Mouse (Mus musculus): ENCODE data around the gene Fgfr2.
A peak's percentile ranks its signal among the peaks of the same experiment; 100 is the strongest.

The Fgfr2 gene

DNA sequence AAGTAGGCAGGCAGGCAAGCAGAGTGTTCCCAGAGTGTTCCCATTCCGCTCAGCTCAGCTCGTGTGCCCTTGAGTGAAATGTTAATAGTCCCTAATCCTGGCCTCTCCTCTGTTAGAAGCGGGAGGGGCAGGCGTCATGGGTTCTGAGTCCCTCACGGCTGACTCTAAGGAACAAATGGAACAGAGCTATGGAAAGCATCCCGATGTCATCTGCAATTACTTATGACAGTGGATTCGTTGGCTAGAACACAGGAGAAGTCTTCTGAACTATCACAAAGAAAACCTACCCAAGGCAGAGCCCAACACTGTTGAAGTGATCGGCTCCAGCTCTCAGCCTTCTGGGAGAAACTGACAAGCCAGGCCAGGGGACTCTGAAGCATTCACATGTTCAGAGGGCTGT is 2819.7 kb downstream of the Fgfr2 start:
- no peak for DNase-seq (ENCODE audit: low read depth, low spot score)

DNA sequence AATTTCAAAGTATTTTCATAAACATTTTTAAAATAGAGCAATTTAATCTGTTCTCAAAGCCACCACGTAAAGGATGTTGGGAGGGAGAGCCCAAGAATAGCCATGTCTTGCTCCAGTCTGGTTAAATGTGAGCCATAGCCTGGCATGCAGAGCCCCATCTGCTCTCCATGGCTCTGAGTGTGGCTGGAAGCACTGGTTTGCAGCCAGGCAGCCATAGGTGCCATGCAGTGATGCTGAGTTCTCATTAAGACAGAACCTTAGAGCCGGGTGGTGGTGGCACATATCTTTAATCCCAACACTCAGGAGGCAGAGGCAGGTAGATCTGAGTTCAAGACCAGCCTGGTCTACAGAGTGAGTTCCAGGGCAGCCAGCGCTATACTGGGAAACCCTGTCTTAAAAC is 2822.5 kb downstream of the Fgfr2 start:
- no peak for DNase-seq (ENCODE audit: low read depth, low spot score)

DNA sequence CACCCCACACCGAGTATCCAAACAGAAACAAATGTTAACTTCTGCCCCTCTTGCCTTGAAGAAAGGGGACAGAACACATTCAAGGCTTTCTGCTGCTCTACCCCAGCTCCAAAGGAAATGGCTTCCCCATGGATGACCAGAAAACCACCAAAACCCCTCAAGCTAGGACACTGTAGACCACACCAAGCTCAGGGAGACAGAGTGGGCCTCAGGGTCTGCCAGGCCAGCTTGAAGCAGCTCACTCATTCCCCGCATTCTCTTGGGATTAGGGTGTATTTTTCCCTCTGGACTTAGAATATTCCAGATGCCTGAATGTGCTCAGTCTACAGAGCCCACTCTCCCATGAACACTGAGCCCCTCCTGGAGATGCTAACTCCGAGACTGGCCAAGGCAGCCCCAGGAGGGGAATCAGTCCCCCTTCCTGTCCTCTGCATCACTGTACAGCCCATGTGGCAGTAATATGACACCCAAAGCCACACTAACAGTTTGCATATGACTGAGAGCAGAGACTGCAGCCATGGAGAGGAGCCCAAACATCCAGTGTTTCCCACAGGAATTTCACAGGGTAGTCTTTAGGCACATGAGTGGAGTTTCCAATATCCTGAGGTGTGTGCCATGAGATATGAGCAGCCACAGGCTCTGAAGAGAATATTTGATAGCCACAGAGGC is 2824.1 kb downstream of the Fgfr2 start:
- peak; percentile 86 for DNase-seq (ENCODE audit: low read depth, low spot score)

DNA sequence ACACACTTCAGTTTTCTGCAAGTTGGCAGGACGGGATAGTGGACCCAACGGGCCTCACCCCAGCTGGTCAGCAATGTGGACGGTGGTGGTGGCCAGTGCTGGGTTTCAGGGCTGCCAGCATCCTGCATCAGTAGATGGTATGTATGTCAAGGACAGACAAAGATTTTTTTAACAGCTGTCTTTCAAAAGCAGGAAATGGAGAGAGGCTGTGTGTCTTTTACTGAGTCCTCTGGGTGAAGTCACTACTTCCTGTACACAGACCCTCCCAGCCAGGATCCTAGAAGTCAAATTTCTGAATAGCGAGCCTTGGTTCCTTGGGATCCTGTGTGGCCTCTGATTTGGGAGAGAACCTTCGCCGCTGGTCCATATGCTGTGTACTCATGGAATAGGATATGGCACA is 2832.0 kb downstream of the Fgfr2 start:
- DNase-seq (ENCODE audit: low read depth, low spot score) = no peak

DNA sequence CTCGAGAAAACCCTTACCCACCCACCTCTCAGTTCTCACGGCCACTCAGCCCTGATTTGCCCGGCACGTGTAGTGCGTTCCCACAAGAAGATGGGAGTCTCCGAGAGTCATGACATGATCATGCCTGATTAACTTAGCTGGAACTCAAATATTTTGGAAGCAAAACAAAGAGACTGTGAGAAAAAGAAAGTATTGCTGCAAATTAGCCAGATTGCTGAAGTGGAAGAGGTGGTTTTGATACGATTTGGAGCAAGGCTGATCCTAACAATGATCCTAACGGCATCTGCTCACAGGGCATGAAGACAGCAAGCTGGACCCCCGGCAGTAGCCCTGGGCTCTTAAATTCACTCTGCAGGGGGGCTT is 2833.7 kb downstream of the Fgfr2 start:
- no peak for DNase-seq (ENCODE audit: low read depth, low spot score)

DNA sequence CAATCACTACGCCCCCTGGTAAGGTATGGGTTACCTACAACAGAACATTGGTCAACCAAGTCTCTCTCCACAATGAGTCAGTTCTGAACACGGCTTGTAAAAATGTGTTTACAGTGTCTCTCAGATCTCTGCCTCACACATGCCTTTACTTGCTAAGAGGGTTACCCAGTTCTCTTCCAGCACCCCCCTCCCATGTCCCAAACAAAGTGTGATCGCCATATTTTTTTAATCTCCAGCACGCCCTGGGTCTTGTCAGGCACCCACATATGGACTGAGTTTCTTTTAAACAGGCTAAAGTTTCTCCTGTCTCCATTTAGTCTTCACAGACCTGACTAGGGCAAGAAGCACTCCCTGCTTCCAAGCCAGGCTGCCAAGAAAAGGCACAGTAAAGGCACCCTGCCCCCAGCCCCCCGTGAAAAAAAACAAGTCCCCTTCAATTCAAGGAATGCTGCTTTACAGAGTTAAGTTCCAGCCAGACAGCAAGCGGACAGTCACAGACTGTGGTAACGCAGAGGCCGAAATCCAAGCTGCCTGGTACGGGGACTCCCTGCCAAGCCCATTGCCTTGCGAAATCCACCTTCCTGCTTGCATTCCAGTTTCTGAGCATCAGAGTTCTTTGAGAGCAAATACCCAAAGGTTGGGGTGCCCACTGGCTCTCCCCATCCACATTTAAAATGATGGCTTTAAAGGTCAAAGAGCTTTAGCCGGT is 2834.3 kb downstream of the Fgfr2 start:
- DNase-seq (ENCODE audit: low read depth, low spot score) = peak; percentile 66

DNA sequence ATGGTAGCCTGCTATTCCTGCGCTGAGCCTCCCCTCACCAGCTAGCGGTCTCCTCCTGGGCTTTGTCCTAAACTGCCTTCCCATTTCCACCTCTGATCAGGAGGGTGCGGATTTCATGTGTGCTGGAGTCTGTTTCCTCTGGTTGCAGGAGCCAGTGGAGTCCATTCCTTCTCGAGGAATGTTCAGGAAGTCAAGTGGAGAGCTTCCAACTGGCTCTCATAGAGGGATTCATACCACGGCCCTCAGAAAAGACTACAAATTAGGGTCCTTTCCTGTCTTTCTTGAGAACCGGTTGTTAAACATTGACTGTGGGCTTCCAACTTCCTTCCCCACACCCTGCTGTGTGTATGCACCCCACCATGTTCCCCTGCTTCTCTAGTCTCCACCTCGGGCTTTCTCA is 2834.9 kb downstream of the Fgfr2 start:
- no peak for DNase-seq (ENCODE audit: low read depth, low spot score)

DNA sequence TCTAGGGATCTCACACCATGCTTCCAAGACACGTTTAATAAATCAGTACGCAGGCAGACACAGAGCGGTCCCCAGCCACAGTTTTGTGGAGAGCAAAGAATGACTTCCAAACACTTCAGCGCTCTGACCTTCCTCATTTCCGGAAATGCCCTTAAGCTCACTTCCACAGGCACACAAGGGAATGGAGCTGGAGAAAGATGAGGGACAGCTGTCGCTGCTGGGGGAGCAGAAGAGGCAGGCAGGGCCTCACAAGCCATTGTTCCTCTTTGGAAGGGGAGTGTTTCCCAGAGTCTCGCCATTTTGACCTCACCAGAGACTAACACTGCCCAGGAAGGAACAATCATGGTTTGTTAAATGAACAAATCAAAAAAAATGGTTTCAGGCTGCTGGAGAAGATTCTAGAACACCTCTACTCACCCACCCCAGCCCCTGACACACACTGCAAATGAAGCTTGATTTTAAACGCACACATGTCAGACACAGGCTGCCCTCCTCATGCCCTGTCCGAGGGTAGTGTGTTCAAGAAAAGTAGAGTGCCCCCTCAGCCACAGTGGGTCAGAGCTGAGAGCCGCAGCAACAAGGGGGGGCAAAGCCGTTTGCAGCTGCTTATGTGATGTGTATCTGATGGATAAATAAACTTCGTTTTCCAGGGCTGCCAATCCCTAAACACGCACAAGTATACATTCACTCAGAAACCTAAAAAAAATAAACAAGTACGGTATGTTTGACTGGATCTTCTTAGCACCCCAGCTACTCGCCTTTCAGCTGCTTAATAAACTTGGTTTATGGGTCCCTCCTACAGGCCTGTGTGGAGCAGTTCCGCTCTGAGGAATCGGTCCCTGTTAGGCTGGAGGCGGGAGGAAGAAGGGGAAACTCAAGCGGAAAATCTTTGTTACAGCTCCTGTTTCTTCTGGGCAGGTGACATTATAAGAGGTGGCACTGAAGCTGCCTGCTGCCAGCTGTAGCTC is 2844.1 kb downstream of the Fgfr2 start:
- no peak for DNase-seq (ENCODE audit: low read depth, low spot score)

DNA sequence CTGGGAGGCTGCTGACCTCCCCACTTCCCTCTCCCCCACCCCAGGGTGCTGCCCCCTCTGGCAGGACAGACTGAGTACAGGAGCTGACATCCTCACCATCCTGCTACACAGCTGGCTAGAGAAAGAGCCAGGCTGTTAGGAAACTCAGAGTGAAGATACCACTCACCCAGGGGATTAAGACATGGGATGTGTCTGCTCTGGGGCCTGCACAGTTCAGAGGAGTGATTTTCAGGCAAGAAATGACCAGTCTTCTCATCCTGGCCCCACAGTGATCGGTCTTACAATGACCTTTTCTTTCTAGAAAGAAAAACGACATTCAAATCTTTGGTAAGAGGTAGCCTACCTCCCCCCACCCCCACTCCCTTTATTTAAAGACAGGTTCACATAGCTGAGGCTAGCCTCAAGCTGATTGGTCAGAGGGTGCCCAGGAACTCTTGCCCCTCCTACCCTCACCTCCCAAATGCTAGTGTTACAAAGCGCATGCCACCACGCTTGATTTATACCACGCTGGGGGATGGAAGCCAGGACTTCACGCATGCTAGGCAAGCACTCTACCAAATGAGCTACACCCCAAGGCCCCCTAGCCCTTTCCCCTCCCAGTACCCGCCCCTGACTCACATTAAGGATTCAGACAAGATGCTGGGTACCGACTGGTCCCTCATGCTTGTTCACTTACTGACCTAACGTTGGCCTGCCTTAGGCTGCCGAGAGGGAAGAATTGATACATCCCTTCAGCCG is 2845.0 kb downstream of the Fgfr2 start:
- no peak for DNase-seq (ENCODE audit: low read depth, low spot score)

DNA sequence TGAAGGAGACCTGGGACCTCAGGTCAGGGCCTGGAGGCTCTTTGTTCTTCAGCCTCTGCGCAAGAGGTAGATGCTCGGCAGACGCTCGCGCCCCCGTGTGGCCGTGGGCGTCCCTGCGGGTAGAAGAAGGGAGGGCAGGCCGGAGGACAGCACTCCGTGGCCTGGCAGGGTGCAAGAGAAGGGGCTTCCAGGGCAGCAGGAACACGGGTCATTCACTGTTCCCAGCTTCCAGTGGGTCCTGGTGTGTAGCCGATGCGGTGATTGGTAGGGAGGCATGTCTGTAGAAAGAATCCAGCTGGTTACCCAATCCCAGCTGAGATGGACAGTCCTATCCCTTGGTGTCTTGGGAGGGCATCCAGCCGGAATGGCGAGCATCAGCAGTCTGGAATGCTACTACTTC is 2849.9 kb downstream of the Fgfr2 start:
- peak; percentile 55 for DNase-seq (ENCODE audit: low read depth, low spot score)

DNA sequence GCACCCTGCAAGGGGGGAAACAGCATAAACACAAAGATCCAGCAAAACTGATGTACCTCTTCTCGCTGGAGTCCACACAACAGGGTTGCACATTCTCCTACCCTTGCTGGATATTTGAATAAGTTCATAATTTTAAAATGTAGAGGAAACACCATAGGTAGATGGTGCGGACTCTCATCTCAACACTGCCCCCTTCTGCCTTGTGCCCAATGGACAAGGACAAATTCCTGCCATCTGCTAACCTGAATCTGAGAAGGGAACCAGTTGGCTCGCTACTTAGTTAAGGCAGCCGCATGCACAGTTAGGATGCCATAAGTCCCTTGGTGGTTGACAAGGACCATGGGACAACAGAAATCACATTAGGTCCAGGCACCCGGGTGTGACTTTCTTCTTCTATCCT is 2852.3 kb downstream of the Fgfr2 start:
- DNase-seq (ENCODE audit: low read depth, low spot score) = peak; percentile 42

DNA sequence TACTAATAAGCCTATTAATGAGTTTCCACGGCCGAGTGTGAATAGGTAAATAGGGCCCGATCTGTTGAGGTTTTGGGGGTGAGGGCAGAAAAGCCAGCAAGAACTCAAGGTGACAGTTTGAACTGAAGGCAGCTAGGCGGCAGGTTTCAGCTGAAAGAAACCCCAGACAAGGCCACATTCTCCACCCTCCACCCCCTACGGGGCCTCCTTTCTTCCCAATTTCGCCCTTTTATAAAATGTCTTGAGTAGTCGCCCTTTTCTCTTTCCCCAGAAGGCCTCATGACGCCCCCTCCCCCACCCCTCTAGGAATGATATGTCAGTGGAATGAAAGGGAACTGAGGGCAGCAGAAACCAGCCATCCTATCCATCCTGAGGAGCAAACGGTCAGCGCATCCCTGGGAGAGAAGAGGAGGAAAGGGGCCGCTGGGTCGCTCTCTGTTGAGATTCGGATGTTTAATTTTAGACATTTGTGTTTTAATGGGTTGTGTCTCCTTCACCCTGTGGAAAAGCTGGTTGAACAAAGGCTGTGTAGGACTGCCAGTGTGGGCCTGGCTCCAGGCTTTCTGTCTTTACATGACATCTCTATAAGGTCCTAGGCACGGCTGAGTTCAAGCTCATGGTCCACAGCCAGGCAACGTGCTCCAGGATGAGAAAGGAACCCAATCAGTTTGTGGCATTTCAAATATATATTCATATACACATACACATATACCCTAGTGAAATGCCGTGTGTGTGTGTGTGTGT is 2853.9 kb downstream of the Fgfr2 start:
- DNase-seq (ENCODE audit: low read depth, low spot score) = no peak

DNA sequence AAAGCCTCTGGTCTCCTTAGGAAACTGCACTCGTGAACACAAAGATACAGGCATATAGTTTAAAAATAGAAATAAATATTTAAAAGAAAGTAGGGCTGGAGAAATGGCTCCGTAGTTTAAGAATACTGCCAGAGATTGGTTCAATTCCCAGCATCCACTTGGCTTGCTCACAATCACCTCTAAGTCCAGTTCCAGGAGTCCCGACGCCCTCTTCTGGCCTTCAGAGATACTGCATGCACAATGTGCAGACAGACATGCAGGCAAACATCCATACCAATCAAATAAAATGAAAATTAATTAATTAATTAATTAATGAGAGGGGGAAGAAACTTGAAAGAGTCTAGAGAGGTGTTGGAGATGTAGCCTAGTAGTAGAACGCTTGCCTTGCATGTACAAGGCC is 2856.1 kb downstream of the Fgfr2 start:
- peak; percentile 67 for DNase-seq (ENCODE audit: low read depth, low spot score)

DNA sequence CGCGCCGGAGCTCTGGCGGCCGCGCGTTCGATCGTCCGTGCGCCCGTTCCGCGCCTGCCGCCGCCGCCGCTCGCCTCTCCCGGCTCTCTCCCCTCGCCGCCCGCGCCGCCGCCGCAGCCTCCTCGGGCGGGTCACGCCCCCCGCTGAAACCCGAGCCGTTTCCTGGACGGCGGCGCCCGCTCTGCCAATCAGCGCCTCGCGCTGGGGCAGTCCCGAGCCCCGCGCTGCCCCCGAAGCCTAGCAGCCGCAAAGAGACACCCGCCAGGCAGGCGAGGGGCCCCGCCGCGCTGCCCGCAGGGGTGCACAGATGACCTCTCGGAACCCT is 2857.0 kb downstream of the Fgfr2 start:
- peak; percentile 67 for DNase-seq (ENCODE audit: low read depth, low spot score)

DNA sequence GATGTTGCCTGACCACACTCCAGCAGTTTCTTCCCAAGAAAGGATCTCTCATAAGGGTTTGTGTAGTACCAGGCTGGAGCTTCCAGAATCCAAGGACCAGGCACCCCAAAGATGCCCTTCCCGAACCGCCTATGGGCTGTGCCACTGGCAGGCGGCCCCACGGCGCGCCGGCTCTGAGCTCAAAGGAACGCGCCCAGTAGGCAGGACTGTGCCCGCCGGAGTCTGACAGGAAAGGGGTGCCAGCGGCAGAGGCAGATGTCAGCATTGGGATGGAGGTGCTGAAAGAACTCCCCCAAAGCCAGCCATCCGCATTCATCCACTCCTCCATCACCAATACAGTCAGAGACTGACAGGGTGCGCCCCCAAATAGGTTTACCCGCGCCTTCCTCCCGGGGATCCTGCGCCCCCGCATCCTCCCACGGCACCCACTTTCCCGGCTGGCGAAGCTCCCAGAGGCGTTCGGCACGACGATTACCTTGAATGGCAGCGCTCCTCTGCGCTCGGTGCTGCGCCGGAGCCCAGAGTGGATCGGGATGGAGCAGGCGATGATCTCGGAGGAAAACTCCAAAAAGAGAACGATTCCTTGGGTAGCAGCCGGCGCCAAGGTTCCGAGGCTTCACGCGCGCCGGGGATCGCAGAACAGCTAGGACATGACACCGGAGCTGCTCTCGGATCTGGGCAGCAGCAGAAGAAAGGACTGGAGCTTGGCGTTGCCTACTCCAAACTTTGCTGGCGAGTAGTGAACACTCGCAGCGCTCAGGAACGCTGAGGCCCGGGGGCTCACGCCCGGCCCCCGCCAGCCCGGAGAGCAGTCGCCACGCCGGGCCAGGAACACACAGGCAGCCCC is 2857.6 kb downstream of the Fgfr2 start:
- peak; percentile 55 for DNase-seq (ENCODE audit: low read depth, low spot score)

DNA sequence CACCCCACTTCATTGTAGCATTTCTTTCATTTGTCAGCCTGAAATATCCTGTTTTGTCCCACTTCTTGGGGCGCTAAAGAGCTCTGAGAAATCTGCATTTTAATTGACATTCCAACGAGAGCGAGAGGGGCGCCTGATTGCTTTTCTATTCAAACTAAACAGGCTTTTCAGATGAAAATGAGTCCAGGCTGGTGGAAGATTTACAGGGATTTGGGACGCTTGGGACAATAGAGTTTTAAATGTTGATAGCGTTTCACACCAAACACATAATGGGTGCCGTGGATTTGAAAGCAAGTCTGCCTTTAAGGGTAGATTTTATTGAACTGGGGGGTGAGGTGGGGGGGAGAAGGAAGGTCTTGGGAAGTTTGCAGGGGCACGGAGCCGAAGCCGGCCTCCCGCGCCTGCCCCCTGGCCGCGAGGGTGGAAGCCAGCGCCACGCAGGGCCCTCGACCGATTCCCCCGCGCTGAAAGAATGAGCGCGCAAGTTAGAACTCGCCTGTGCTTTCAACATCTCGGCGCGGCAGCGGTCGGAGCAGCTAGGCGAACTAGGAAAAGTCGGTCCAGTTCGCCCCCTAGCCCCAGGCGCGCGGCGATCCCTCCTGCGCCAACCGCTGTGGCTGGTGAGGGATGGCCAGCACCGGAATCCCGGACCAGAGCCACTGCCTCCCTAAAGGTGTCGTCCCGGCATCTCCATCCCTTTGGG is 2858.4 kb downstream of the Fgfr2 start:
- DNase-seq (ENCODE audit: low read depth, low spot score) = peak; percentile 78

DNA sequence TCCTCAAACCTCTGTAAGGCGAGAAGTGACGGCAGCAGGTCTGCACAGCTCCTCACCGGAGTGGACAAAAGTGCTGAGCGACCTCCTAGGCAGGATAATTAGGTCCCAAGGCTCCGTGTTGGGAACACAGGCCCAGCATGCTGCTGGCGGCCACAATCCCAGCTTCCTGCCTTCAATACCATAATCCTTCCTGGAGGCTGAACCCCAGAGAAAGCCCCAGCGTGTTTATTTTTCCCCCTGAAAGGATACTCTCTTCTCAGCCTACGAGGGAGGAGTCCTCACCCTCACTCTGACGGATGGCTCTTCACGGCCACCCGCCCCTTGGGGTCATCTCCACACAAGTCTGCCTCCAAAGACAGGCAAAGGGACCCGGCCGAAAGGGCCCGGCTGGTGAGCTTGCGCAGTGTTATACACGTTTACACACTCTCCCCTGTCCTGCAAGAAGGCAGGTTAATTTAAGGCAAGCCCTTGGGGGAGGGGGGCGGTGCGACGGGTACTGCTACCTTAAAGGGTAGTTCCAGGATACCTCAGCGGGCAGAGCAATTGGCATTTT is 2859.3 kb downstream of the Fgfr2 start:
- no peak for DNase-seq (ENCODE audit: low read depth, low spot score)

DNA sequence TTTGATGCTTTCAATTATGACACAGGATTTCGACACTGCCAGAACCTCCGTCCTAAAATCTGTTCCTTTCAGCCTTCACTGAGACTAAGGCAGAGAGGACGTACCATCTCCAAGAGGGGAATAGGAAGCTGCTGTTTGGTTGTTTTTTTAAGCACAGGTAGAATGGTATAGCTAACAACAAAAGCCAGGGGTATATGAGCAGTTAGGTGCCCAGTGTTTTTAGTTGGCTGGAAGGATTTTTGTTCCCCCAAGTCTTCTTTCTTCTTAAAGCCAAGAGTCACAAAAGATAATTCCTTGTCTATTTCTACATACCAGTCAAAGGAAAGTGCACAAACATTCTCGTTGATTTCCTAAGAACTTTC is 2859.9 kb downstream of the Fgfr2 start:
- no peak for DNase-seq (ENCODE audit: low read depth, low spot score)

DNA sequence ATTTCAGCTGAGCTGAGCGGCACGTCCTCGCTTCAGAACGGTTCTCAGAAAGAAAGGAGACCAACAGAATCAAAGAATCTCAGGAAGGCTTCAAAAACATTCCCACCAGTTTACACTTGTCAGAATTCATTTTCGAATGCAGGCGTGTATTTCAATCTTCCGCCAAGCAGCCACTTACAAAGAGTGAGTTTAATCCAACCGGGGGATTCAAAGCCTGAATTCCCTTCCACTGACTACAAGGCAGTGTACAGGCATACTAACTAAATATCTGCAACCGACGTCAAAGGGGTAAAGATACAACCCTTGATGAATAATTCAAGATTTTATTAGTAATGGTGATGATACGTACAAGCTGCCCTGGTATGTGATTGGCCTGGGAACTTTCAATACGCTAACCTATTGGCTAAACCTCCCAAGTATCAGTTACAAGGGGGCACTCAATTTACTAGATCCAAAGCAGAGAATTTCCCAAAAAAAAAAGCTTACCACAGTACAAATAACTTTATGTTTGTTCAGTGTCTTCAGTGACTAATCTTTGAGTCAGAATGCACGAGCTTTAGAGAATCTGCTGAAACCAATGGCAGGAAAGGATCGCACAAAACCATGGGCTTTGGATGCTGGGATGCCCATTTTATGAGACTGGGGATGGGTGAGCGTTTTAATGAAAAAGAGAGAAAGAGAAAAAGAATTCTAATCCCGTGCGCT is 2860.5 kb downstream of the Fgfr2 start:
- peak; percentile 72 for DNase-seq (ENCODE audit: low read depth, low spot score)
